In the genomic region with DNA sequence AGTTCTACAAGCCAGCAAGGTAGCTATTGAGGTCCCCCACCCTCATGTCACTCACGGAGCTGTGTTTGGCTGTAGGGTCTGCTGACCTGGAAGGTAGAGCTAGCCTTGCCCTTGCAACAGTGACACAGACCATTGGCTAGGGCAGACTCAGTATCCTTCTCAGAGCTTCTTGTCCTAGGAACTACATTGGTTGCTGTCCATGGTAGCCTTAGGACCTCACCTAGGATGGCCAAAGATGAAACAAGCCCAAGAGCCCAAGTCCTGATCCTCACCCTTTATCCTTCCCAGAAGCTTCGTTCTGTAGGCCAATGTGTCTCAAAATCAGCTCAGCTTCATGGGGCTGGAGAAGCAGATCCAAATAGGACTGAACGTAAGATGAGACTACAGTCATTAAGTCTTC, we compare ENCODE assay signal across 19 mouse cellular contexts.
"Had no signal": no experiment of that assay in that cellular context is flagged by ENCODE, and none has a peak within 500 bp of the region (broad histone marks: within the 10 kb centered on the region; RNA-seq: fewer than 3 reads in every experiment).

No protein-coding gene starts in this region.

- H3K4me2 ChIP-seq: liver, embryonic 13.5 days; lung, embryonic 15.5 days; midbrain, embryonic 11.5 days had no signal

- H3K27me3 ChIP-seq: liver, embryonic 13.5 days; lung, embryonic 15.5 days had no signal

- H3K9ac ChIP-seq: liver, embryonic 13.5 days; lung, embryonic 15.5 days had no signal

- H3K27ac ChIP-seq: left cerebral cortex, adult 2 months; liver, embryonic 13.5 days; lung, embryonic 15.5 days; stomach, postnatal 0 days had no signal

- H3K4me3 ChIP-seq: left cerebral cortex, adult 2 months; liver, embryonic 13.5 days; lung, embryonic 15.5 days; megakaryocyte, embryonic 14.5 days had no signal

- H3K9me3 ChIP-seq: liver, embryonic 13.5 days; lung, embryonic 15.5 days; megakaryocyte, embryonic 14.5 days had no signal

- H3K36me3 ChIP-seq: liver, embryonic 13.5 days; lung, embryonic 15.5 days had no signal

- H3K4me1 ChIP-seq: liver, embryonic 13.5 days; lung, embryonic 15.5 days; megakaryocyte, embryonic 14.5 days had no signal

- DNase-seq: kidney, adult 2 months; kidney, postnatal 10 days; kidney, postnatal 36 days; layer of hippocampus, postnatal 36 days; liver, embryonic 13.5 days; lung, postnatal 10 days; lung, postnatal 36 days; midbrain, embryonic 14.5 days; right cerebral cortex, adult 18-20 months; right cerebral cortex, postnatal 14 days; right cerebral cortex, postnatal 4 days; thymus, adult 2 months; thymus, postnatal 14 days; thymus, postnatal 4 days had no signal
